Mouse (Mus musculus) pancreas, adult 10 weeks (tissue): ENCODE measurements around the gene Olfr62. TPM values are rescaled to one million over a fixed set of nuclear protein-coding genes. Genes with fewer than 3 reads are reported as not detected.

ENCODE experiments used
- polyA plus RNA-seq: library from polyadenylated mRNA; stranded (reverse); fragments of 350-450 nt; fragmentation: Illumina TruSeq; extraction: RNeasy Lipid Tissue Mini Kit (QIAGEN cat#74804); gene quantifications from one replicate; pipeline ENCODE4 v1.2.3, GENCODE M21; 2015; ENCODE audit warnings: low read depth, low replicate concordance; ENCODE audit not compliant: insufficient read depth

Gene Olfr62
- polyA plus RNA-seq = not detected

GRCm38 (mm10) chr4:118658652-118659051, at the start of gene Olfr62:
TSS of gene Olfr62 (plus strand) at chr4:118658952.

GRCm38 (mm10) chr4:118620279-118620966, 38.3 kb upstream of the Olfr62 start, which contains the start of the genes Cfap57 and Ebna1bp2:
TSS of gene Cfap57 (minus strand) at chr4:118620777.
TSS of gene Ebna1bp2 (plus strand) at chr4:118620799.

GRCm38 (mm10) chr4:118692412-118692973, 33.7 kb downstream of the Olfr62 start, which contains the start of gene Olfr1342:
TSS of gene Olfr1342 (minus strand) at chr4:118692756.

GRCm38 (mm10) chr4:118703223-118703622, 44.5 kb downstream of the Olfr62 start, which contains the start of gene Olfr1341:
TSS of gene Olfr1341 (plus strand) at chr4:118703523.

Other genes starting within 250 kb of the Olfr62 start
- 9.0 TPM for gene Szt2, start 249.7 kb upstream of the Olfr62 start, polyA plus RNA-seq
- gene Med8, start 249.6 kb upstream of the Olfr62 start, polyA plus RNA-seq = 19.5 TPM
- 25.4 TPM for gene Elovl1, start 230.9 kb upstream of the Olfr62 start, polyA plus RNA-seq
- 0.46 TPM for gene Cdc20, start 221.6 kb upstream of the Olfr62 start, polyA plus RNA-seq
- not detected for gene Mpl, start 201.4 kb upstream of the Olfr62 start, polyA plus RNA-seq
- 24.8 TPM for gene Tie1, start 168.9 kb upstream of the Olfr62 start, polyA plus RNA-seq
- gene 2610528J11Rik, start 132.0 kb upstream of the Olfr62 start, polyA plus RNA-seq = 3.4 TPM
- gene Tmem125, start 114.9 kb upstream of the Olfr62 start, polyA plus RNA-seq = 5.4 TPM
- gene Cfap57, start 38.2 kb upstream of the Olfr62 start, polyA plus RNA-seq = not detected
- 8.0 TPM for gene Ebna1bp2, start 38.2 kb upstream of the Olfr62 start, polyA plus RNA-seq
- not detected for gene Olfr1342, start 33.8 kb downstream of the Olfr62 start, polyA plus RNA-seq
- gene Olfr1341, start 44.6 kb downstream of the Olfr62 start, polyA plus RNA-seq = not detected
- not detected for gene Olfr1340, start 61.2 kb downstream of the Olfr62 start, polyA plus RNA-seq
- gene Olfr1339, start 73.2 kb downstream of the Olfr62 start, polyA plus RNA-seq = not detected
- not detected for gene Olfr1338, start 99.8 kb downstream of the Olfr62 start, polyA plus RNA-seq
- not detected for gene Olfr1337, start 123.6 kb downstream of the Olfr62 start, polyA plus RNA-seq
- gene Olfr1335, start 151.0 kb downstream of the Olfr62 start, polyA plus RNA-seq = not detected
- gene Olfr1333, start 177.3 kb downstream of the Olfr62 start, polyA plus RNA-seq = not detected
- gene Olfr1331, start 205.7 kb downstream of the Olfr62 start, polyA plus RNA-seq = not detected
- gene Olfr1330, start 229.6 kb downstream of the Olfr62 start, polyA plus RNA-seq = not detected